In genomic region chr15:10655151-10655905, GRCm38 (mm10) we compare ENCODE assay signal across 14 mouse cellular contexts. TPM values are rescaled to one million over a fixed set of nuclear protein-coding genes. Genes with fewer than 3 reads are reported as not detected.
DNase-seq lines count a peak whose midpoint lies in the region; ATAC-seq lines count a peak whose summit lies in the region.
"Had no signal": no experiment of that assay in that cellular context is flagged by ENCODE, and none has a peak within 500 bp of the region (broad histone marks: within the 10 kb centered on the region; RNA-seq: fewer than 3 reads in every experiment).

No protein-coding gene starts in this region.

- H3K27me3 ChIP-seq in forebrain, embryonic 14.5 days (replicated peaks; ENCODE audit: control insufficient read depth, insufficient read depth, low read length): no peaks in the 10 kb centered on the region
- no peaks in the 10 kb centered on the region for H3K27me3 ChIP-seq in neural tube, embryonic 13.5 days
- H3K27me3 ChIP-seq: limb, embryonic 12.5 days; megakaryocyte, embryonic 14.5 days had no signal

- DNase-seq in embryo, embryonic 11 days: peak; percentile 72
- peak; percentile 96 for DNase-seq in forebrain, embryonic 14.5 days (ENCODE audit: low spot score)
- peak; percentile 11 for DNase-seq in layer of hippocampus, adult 9-10 months (ENCODE audit: low spot score)
- DNase-seq in frontal cortex, postnatal 10 days (ENCODE audit: low spot score in 2 of 2): no peak
- DNase-seq in cerebellum, postnatal 36 days: no peak
- no peak for DNase-seq in frontal cortex, postnatal 14 days (ENCODE audit: low spot score in 2 of 2)
- DNase-seq: adrenal gland, postnatal 14 days; cerebellum, adult 11-12 months; gastrocnemius, postnatal 10 days; lung, adult 2 months had no signal

- peaks cover 10% of the 10 kb centered on the region for H3K4me1 ChIP-seq in forebrain, embryonic 14.5 days (ENCODE audit: control insufficient read depth, insufficient read depth, low read length)
- peaks cover 18% of the 10 kb centered on the region for H3K4me1 ChIP-seq in neural tube, embryonic 13.5 days (replicated peaks)

- no peaks in the 10 kb centered on the region for H3K9me3 ChIP-seq in forebrain, embryonic 14.5 days (replicated peaks; ENCODE audit: control insufficient read depth, low read length)
- no peaks in the 10 kb centered on the region for H3K9me3 ChIP-seq in neural tube, embryonic 13.5 days
- H3K9me3 ChIP-seq: limb, embryonic 12.5 days; megakaryocyte, embryonic 14.5 days had no signal

- no peak overlapping the region for H3K4me3 ChIP-seq in forebrain, embryonic 14.5 days (ENCODE audit: low read depth, low read length)
- no peak overlapping the region for H3K4me3 ChIP-seq in neural tube, embryonic 13.5 days
- H3K4me3 ChIP-seq: limb, embryonic 12.5 days; megakaryocyte, embryonic 14.5 days had no signal

- peak overlapping the region; percentile 61 for H3K27ac ChIP-seq in forebrain, embryonic 14.5 days (ENCODE audit: low read depth, low read length)
- H3K27ac ChIP-seq in neural tube, embryonic 13.5 days (replicated peaks): no peak overlapping the region
- H3K27ac ChIP-seq: limb, embryonic 12.5 days had no signal

- H3K9ac ChIP-seq in forebrain, embryonic 14.5 days (ENCODE audit: low read length): no peak overlapping the region
- no peak overlapping the region for H3K9ac ChIP-seq in neural tube, embryonic 13.5 days
- H3K9ac ChIP-seq: limb, embryonic 12.5 days had no signal

- 11% methylated on average over 8 of the region's 8 CpGs for WGBS in forebrain, embryonic 14.5 days
- WGBS in neural tube, embryonic 13.5 days: 19% methylated on average over 8 of the region's 8 CpGs

- ATAC-seq in forebrain, embryonic 14.5 days: peak; percentile 92
- peak; percentile 85 for ATAC-seq in neural tube, embryonic 13.5 days (ENCODE audit: low read depth)
- ATAC-seq: intestine, postnatal 0 days had no signal

- H3K4me2 ChIP-seq in forebrain, embryonic 14.5 days (ENCODE audit: low read length): no peak overlapping the region
- H3K4me2 ChIP-seq in neural tube, embryonic 13.5 days: no peak overlapping the region
- H3K4me2 ChIP-seq: limb, embryonic 12.5 days had no signal

- H3K36me3 ChIP-seq in forebrain, embryonic 14.5 days (ENCODE audit: control insufficient read depth, insufficient read depth, low read length): no peaks in the 10 kb centered on the region
- no peaks in the 10 kb centered on the region for H3K36me3 ChIP-seq in neural tube, embryonic 13.5 days

RNA-seq across cellular contexts. Expression of gene Rai14, which starts 59.1 kb away (rescaled TPM):
- polyA plus RNA-seq in forebrain, embryonic 14.5 days (2014; fragmentation: Nextera tagmentation; extraction: Ambion mirVana): 28.6 and 28.7 TPM in 2 replicates
- 19.9 and 28.0 TPM in 2 replicates for polyA plus RNA-seq in neural tube, embryonic 13.5 days (2015; fragmentation: Nextera tagmentation; extraction: Ambion mirVana)

Comparison
In these comparisons a context has a peak if more than half of its experiments do, and no peak if none do; other contexts are left out.
1. DNase-seq: peak in embryo, embryonic 11 days (single experiment), forebrain, embryonic 14.5 days (single experiment) and layer of hippocampus, adult 9-10 months (single experiment); none in frontal cortex, postnatal 10 days (0 of 2), cerebellum, postnatal 36 days (0 of 2) and frontal cortex, postnatal 14 days (0 of 2).